Mouse (Mus musculus) hematopoietic stem cell, adult 5-6 weeks (primary cell): ENCODE measurements around the gene Naa30. TPM values are rescaled to one million over a fixed set of nuclear protein-coding genes. Genes with fewer than 3 reads are reported as not detected.
A peak's percentile ranks its signal among the peaks of the same experiment; 100 is the strongest.
"Not testable (repeated sequence)": the region's sequence is repeated elsewhere in the genome, so short reads cannot be mapped to it uniquely, and the experiment has no call there.

Experiments
- ATAC-seq, 2 experiments: fragments of 125-278 bp in 1 of 2; replicated peaks in 1 of 2; 2 replicates each; pipeline ENCODE4 v1.8.0; 2016 to 2017; ENCODE audit warnings: inconsistent platforms in 2 of 2, mild to moderate bottlenecking in 2 of 2, moderate number of reproducible peaks in 2 of 2, low read depth in 1 of 2, moderate TSS enrichment in 1 of 2; ENCODE audit not compliant: low FRiP score in 2 of 2, poor library complexity in 2 of 2, severe bottlenecking in 2 of 2, insufficient read depth in 1 of 2, low TSS enrichment in 1 of 2
- total RNA-seq: library from RNA; stranded (forward); fragments of 172-1452, 232-1000 nt; gene quantifications from 2 replicates; pipeline ENCODE4 v1.2.3, GENCODE M21; 2017

Naa30 gene
- total RNA-seq, 1 experiment from 2014 or later, result 59.9 TPM

DNA sequence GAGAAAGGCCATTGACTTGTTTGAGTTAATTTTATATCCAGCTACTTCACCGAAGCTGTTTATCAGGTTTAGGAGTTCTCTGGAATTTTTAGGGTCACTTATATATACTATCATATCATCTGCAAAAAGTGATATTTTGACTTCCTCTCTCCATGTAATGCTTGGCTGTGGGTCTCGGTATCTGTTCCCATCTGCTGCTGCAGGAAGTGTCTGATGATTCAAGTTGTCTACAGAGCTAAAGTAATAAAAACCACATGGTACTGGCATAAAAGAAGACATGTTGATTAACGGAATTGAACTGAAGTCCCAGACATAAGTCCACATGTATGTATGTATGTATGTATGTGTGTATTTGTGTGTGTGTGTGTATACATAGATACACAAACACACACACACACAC lies 38.2 kb downstream of the Naa30 start:
- ATAC-seq, result not testable (repeated sequence)

DNA sequence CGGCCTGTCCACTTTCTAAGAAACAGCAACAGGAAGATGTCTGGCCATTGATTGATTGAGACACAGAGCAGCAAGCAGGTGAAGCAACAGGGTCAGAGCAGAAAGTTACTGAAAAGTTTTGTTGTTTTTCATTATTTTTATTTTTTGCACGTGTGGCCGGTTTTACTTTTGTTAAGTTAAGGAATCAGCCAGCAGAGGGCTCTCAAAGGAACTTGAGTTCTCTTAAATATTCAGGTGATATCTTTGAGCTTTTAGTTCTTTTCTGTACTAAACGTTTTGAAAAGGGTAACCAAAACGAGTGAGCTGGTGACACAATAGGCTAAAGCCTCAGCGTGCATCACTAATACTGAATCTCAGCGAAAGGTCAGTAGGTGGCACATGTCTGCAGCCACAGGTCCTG lies 46.7 kb downstream of the Naa30 start:
- ATAC-seq, result no peak

DNA sequence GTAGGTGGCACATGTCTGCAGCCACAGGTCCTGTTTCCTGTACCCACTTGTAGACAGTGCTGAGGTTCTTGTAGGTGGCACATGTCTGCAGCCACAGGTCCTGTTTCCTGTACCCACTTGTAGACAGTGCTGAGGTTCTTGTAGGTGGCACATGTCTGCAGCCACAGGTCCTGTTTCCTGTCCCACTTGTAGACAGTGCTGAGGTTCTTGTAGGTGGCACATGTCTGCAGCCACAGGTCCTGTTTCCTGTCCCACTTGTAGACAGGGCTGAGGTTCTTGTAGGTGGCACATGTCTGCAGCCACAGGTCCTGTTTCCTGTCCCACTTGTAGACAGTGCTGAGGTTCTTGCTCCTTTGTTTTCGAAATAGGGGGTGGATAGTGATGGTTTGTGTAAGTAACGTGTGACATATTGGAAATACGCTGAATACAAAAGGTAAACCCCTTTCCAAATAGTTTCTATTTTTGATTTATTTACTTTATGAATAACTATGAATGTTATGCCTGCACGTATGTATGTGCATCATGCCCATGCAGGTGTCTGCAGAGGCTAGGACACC lies 47.5 kb downstream of the Naa30 start:
- not testable (repeated sequence) for ATAC-seq

DNA sequence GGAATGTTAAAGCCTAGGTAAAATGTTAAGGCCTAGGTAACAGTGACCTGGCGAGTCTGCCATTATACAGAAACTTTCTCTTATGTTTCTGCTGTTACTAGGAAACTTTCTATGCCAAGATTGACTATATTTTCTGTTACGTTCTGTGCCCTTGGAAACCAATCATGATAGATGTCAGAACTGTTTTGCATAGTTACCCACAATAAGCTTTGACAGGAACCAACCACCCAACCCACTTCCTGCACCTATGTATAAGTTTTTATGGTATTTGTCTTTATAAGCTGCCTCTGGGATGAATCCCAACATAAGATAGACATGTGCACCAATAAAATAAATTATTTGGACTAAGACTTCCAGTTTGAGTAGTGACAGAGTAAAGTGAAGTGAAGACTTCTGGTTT lies 49.7 kb downstream of the Naa30 start:
- no peak; a peak in 1 of 4 replicates for ATAC-seq

DNA sequence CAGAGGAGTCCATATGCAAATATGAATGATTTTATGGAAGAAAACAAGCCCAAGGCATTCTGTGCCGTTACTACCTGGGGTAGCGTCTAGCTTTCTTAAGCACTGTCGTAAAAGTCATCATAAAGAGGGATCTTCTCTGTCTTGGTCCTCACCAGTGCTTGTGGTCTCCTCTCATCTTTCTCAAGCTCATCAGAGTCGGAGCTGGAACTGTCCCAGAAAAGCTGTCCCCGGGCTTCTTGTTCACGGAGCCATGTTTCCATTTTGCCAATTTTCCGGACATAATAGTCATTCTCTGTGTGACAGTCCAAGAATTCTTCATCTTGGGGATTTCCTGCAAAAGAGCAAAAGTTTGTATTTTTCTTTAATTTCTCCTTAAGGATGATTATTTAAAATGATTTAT lies 54.4 kb downstream of the Naa30 start:
- ATAC-seq, result no peak

DNA sequence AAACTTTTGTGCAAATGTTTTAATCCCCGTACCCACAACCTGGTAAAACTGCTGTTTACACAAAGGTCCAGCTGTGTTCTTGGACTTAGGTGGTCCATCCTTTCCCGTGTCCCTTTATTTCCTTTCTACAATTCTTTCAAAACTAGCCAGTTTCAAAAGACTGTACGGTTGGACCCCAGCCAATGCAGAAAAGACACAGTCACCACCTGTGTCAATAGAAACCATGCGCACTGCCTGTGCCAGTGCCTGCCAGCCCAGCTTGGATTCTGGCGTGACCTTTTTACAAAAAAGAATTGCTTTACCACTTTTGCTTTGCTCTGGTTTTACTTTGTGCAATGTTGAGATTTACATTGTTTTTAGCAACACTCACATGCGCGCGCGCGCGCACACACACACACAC lies 55.0 kb downstream of the Naa30 start:
- no peak for ATAC-seq

DNA sequence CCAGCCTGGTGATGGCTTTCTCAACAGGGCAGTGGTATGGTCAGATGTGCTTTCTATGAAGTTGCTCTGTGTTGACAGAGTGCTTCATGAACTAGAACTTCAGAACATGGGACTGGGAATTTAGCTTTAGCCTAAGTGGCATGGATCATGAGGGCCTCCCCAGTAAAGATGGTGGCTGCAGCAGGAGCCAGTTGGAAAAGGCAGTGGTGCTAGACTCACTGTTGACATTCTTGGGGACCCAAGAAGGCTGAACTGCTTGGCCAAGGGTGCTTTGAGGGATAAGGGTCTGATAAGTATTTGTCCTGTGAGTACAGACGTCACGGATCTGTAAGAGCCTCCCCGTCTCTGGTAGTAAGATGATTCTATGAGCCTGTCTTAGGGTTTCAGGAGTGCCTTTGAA lies 59.8 kb downstream of the Naa30 start:
- ATAC-seq, result no peak

DNA sequence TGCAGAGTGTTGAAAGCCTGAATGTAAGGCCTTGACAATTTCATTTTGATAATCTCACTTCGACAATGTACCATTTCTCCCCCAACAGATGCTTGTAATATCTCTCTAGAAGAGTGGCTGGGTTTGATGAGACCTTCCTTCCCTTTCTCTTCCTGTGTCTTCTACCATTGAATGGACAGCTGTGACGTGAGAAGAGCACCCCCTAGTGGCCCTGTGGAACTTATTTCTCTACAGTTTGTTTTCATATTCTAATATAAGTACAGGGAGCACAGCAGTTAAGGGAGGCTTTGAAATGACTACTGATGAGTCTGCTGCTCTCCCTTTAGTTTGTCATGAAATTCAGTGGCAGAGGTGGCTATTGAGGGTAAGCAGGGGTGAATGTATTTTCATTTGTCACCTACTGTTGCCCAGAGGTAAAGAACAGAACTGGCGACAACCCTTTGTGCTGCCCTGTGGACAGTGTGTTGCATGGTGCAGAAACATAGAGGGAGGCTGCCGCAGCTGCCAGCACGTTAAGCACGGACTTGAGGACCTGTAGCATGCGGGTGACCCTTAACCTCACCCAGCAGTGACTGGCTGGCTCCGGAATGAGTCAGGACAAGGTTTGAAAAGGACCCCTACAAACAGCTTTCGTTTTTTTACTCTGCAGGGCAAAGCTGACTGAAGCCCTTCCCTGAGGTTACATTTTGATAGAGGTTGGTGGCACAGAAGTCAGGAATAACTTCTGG lies 62.9 kb downstream of the Naa30 start:
- ATAC-seq, result peak; percentile 60 to 79; a peak in 3 of 4 replicates

DNA sequence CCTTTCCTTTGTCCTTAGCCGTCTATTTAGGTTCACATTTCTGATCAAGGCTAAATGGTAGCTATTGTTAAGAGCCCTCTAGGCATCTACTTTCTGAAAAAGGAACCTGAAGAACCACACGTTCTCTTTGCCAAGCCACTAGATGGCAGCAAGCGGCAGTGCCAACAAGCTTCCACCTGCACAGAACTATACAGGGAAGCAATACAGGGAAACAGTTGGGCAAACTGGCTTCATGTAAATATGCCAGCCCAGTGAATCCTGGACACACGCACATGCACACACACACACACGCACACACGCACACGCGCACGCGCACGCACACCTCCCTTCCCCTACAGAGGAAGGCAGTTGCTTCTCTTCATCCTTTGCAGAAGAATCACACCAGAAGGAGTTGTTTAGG lies 66.2 kb downstream of the Naa30 start:
- ATAC-seq, result peak; percentile 68 to 77

Other genes with a start within 250 kb of the Naa30 start
- 23.8 and 33.0 TPM in 2 replicates for gene Ap5m1, start 106.1 kb upstream of the Naa30 start, total RNA-seq
- gene Exoc5, start 105.6 kb upstream of the Naa30 start, total RNA-seq, result 67.6 and 84.2 TPM in 2 replicates
- not detected in 2 replicates for gene ccdc198, start 73.2 kb downstream of the Naa30 start, total RNA-seq